Mouse (Mus musculus) layer of hippocampus, adult 18-20 months (tissue): Measurements from ENCODE around the gene Hnrnpf. TPM values are rescaled to one million over a fixed set of nuclear protein-coding genes. Genes with fewer than 3 reads are reported as not detected.

ENCODE experiments used
- DNase-seq, 2 experiments: peaks; one replicate each; pipeline ENCODE4 v3.0.0; 2022; ENCODE audit warnings: low spot score in 2 of 2
- total RNA-seq, 2 experiments: library from RNA; stranded (reverse); gene quantifications; 2 replicates each; pipeline ENCODE4 v1.2.3; 2021

The Hnrnpf gene
- total RNA-seq, 2 experiments from 2014 or later: 127 to 139 TPM

GRCm38 (mm10) chr6:117891369-117892160 is 8.6 kb upstream of the Hnrnpf start:
- no peak for DNase-seq

- no peak for DNase-seq
Observed at GRCm38 (mm10) chr6:117892386-117892785, 7.7 kb upstream of the Hnrnpf start.

- DNase-seq: no peak
Observed at GRCm38 (mm10) chr6:117893435-117893834, 6.7 kb upstream of the Hnrnpf start.

- no peak for DNase-seq
Observed at GRCm38 (mm10) chr6:117897800-117898199, 2.3 kb upstream of the Hnrnpf start.

GRCm38 (mm10) chr6:117901510-117902402 is 1.6 kb downstream of the Hnrnpf start:
- no peak for DNase-seq

- DNase-seq: no peak
Observed at GRCm38 (mm10) chr6:117902556-117902955, 2.4 kb downstream of the Hnrnpf start.

GRCm38 (mm10) chr6:117903836-117904235 is 3.7 kb downstream of the Hnrnpf start:
- no peak for DNase-seq

- DNase-seq: no peak
Observed at GRCm38 (mm10) chr6:117905260-117905930, 5.3 kb downstream of the Hnrnpf start.

GRCm38 (mm10) chr6:117906015-117906531 is 5.9 kb downstream of the Hnrnpf start:
- peak; percentile 51 to 71 for DNase-seq

- peak; percentile 97 to 98 for DNase-seq
Observed at GRCm38 (mm10) chr6:117906590-117907271, 6.6 kb downstream of the Hnrnpf start.

GRCm38 (mm10) chr6:117907301-117907978 is 7.3 kb downstream of the Hnrnpf start:
- peak; percentile 39 to 54 for DNase-seq

GRCm38 (mm10) chr6:117907979-117908355 is 7.8 kb downstream of the Hnrnpf start:
- no peak for DNase-seq

GRCm38 (mm10) chr6:117908424-117908900 is 8.3 kb downstream of the Hnrnpf start:
- DNase-seq: no peak

- DNase-seq: no peak
Observed at GRCm38 (mm10) chr6:117910120-117910661, 10.1 kb downstream of the Hnrnpf start.

GRCm38 (mm10) chr6:117914541-117914940 is 14.4 kb downstream of the Hnrnpf start:
- no peak for DNase-seq

GRCm38 (mm10) chr6:117916205-117916736 is 16.1 kb downstream of the Hnrnpf start:
- DNase-seq: no peak

GRCm38 (mm10) chr6:117916737-117917426 is 16.8 kb downstream of the Hnrnpf start:
- peak in 1 of 2 experiments; percentile 63 for DNase-seq

GRCm38 (mm10) chr6:117917576-117917975 is 17.5 kb downstream of the Hnrnpf start:
- peak in 1 of 2 experiments; percentile 37 for DNase-seq

GRCm38 (mm10) chr6:117918043-117918442 is 17.9 kb downstream of the Hnrnpf start:
- no peak for DNase-seq
